Comparison of ENCODE assay signal across 15 mouse cellular contexts in genomic region chr13:19911860-19912584, GRCm38 (mm10).
DNase-seq lines count a peak whose midpoint lies in the region; ATAC-seq lines count a peak whose summit lies in the region.
"Had no signal": no experiment of that assay in that cellular context is flagged by ENCODE, and none has a peak within 500 bp of the region (broad histone marks: within the 10 kb centered on the region; RNA-seq: fewer than 3 reads in every experiment).

No protein-coding gene starts in this region.

- no peaks in the 10 kb centered on the region for H3K4me1 ChIP-seq in midbrain, embryonic 14.5 days (ENCODE audit: control insufficient read depth, insufficient read depth, low read length)
- H3K4me1 ChIP-seq in midbrain, embryonic 13.5 days (replicated peaks): no peaks in the 10 kb centered on the region
- H3K4me1 ChIP-seq in hindbrain, embryonic 14.5 days (replicated peaks; ENCODE audit: control insufficient read depth, insufficient read depth, low read length): no peaks in the 10 kb centered on the region
- H3K4me1 ChIP-seq in neural tube, embryonic 11.5 days (ENCODE audit: control insufficient read depth, insufficient read depth, low read length): no peaks in the 10 kb centered on the region
- H3K4me1 ChIP-seq: liver, embryonic 15.5 days had no signal

- no peak overlapping the region for H3K4me3 ChIP-seq in midbrain, embryonic 14.5 days (replicated peaks; ENCODE audit: low read depth, low read length)
- H3K4me3 ChIP-seq in midbrain, embryonic 13.5 days (replicated peaks): no peak overlapping the region
- no peak overlapping the region for H3K4me3 ChIP-seq in hindbrain, embryonic 14.5 days (replicated peaks; ENCODE audit: low read length)
- H3K4me3 ChIP-seq in neural tube, embryonic 11.5 days (ENCODE audit: low read depth, low read length): no peak overlapping the region
- H3K4me3 ChIP-seq: limb, embryonic 13.5 days; liver, embryonic 15.5 days had no signal

- no peaks in the 10 kb centered on the region for H3K27me3 ChIP-seq in midbrain, embryonic 14.5 days (ENCODE audit: control insufficient read depth, insufficient read depth, low read length)
- no peaks in the 10 kb centered on the region for H3K27me3 ChIP-seq in midbrain, embryonic 13.5 days
- H3K27me3 ChIP-seq in hindbrain, embryonic 14.5 days (ENCODE audit: control insufficient read depth, insufficient read depth, low read length): no peaks in the 10 kb centered on the region
- no peaks in the 10 kb centered on the region for H3K27me3 ChIP-seq in neural tube, embryonic 11.5 days (ENCODE audit: control insufficient read depth, insufficient read depth, low read length)
- H3K27me3 ChIP-seq: limb, embryonic 13.5 days; liver, embryonic 15.5 days had no signal

- H3K36me3 ChIP-seq in midbrain, embryonic 14.5 days (ENCODE audit: control insufficient read depth, insufficient read depth, low read length): no peaks in the 10 kb centered on the region
- H3K36me3 ChIP-seq in midbrain, embryonic 13.5 days: no peaks in the 10 kb centered on the region
- no peaks in the 10 kb centered on the region for H3K36me3 ChIP-seq in hindbrain, embryonic 14.5 days (replicated peaks; ENCODE audit: control insufficient read depth, insufficient read depth)
- no peaks in the 10 kb centered on the region for H3K36me3 ChIP-seq in neural tube, embryonic 11.5 days (ENCODE audit: control insufficient read depth, insufficient read depth, low read length)
- H3K36me3 ChIP-seq: limb, embryonic 13.5 days; liver, embryonic 15.5 days had no signal

- ATAC-seq in frontal cortex, adult (ENCODE audit: low TSS enrichment): peak; percentile 73
- 0 out of 2 replicates have a peak, but pooled peaks have one; percentile 37 for ATAC-seq in midbrain, embryonic 14.5 days (ENCODE audit: low FRiP score, low TSS enrichment)
- no peak for ATAC-seq in midbrain, embryonic 13.5 days
- ATAC-seq in hindbrain, embryonic 14.5 days (ENCODE audit: low FRiP score): peak; percentile 77; the same call in 1 of the 2 replicates
- ATAC-seq in neural tube, embryonic 11.5 days (ENCODE audit: insufficient read depth, low FRiP score, low TSS enrichment): peak; percentile 58; the same call in 1 of the 2 replicates

- intact Hi-C loops in heart, postnatal 36 days (cut with DNase I): no loop called here

- 0 out of 2 replicates have a peak overlapping the region, but pooled peaks have one; percentile 26 for H3K27ac ChIP-seq in midbrain, embryonic 14.5 days (replicated peaks; ENCODE audit: low read depth, low read length)
- no peak overlapping the region for H3K27ac ChIP-seq in midbrain, embryonic 13.5 days
- 0 out of 2 replicates have a peak overlapping the region, but pooled peaks have one; percentile 5 for H3K27ac ChIP-seq in hindbrain, embryonic 14.5 days
- H3K27ac ChIP-seq in neural tube, embryonic 11.5 days (ENCODE audit: low read depth, low read length): no peak overlapping the region
- H3K27ac ChIP-seq: limb, embryonic 13.5 days; liver, embryonic 15.5 days; macrophage had no signal

- no peaks in the 10 kb centered on the region for H3K9me3 ChIP-seq in midbrain, embryonic 14.5 days (ENCODE audit: control insufficient read depth, low read length)
- H3K9me3 ChIP-seq in midbrain, embryonic 13.5 days: no peaks in the 10 kb centered on the region
- no peaks in the 10 kb centered on the region for H3K9me3 ChIP-seq in hindbrain, embryonic 14.5 days (ENCODE audit: control insufficient read depth, low read length)
- no peaks in the 10 kb centered on the region; the same call in 1 of the 2 replicates for H3K9me3 ChIP-seq in neural tube, embryonic 11.5 days (ENCODE audit: control insufficient read depth, low read length)
- H3K9me3 ChIP-seq: limb, embryonic 13.5 days; liver, embryonic 15.5 days had no signal

- no peak for DNase-seq in frontal cortex, adult 2 months (ENCODE audit: extremely low spot score in 1 of 2, low spot score in 1 of 2)
- DNase-seq in midbrain, embryonic 14.5 days: peak; percentile 32
- DNase-seq in hindbrain, embryonic 14.5 days (ENCODE audit: low spot score): no peak
- DNase-seq in neural tube, embryonic 11.5 days (ENCODE audit: low spot score): no peak
- no peak for DNase-seq in heart, postnatal 36 days
- DNase-seq in c-Kit-positive CD71-positive TER-119-positive erythroid progenitor cells, embryonic 14.5 days (ENCODE audit: low spot score): no peak
- DNase-seq: cerebellum, adult 11-12 months; kidney, adult 2 months; kidney, postnatal 4 days; thymus, adult 2 months had no signal

- H3K4me2 ChIP-seq in midbrain, embryonic 14.5 days (ENCODE audit: low read length): no peak overlapping the region
- H3K4me2 ChIP-seq in midbrain, embryonic 13.5 days (replicated peaks): no peak overlapping the region
- no peak overlapping the region for H3K4me2 ChIP-seq in hindbrain, embryonic 14.5 days (replicated peaks)
- H3K4me2 ChIP-seq in neural tube, embryonic 11.5 days (ENCODE audit: low read depth): no peak overlapping the region
- H3K4me2 ChIP-seq: limb, embryonic 13.5 days; liver, embryonic 15.5 days had no signal

- H3K9ac ChIP-seq in midbrain, embryonic 14.5 days (replicated peaks; ENCODE audit: low read length): no peak overlapping the region
- H3K9ac ChIP-seq in midbrain, embryonic 13.5 days (replicated peaks): no peak overlapping the region
- no peak overlapping the region for H3K9ac ChIP-seq in hindbrain, embryonic 14.5 days
- no peak overlapping the region for H3K9ac ChIP-seq in neural tube, embryonic 11.5 days (ENCODE audit: low read length)
- H3K9ac ChIP-seq: limb, embryonic 13.5 days; liver, embryonic 15.5 days had no signal

- 38% methylated on average over 5 of the region's 5 CpGs for WGBS in midbrain, embryonic 14.5 days
- WGBS in midbrain, embryonic 13.5 days: 34% methylated on average over 5 of the region's 5 CpGs
- 24% methylated on average over 5 of the region's 5 CpGs for WGBS in hindbrain, embryonic 14.5 days
- 37% methylated on average over 5 of the region's 5 CpGs for WGBS in neural tube, embryonic 11.5 days

Comparison
In these comparisons a context has a peak if more than half of its experiments do, and no peak if none do; other contexts are left out.
1. H3K27ac ChIP-seq: peak in midbrain, embryonic 14.5 days (single experiment) and hindbrain, embryonic 14.5 days (single experiment); none in midbrain, embryonic 13.5 days (single experiment) and neural tube, embryonic 11.5 days (single experiment).